Comparison of ENCODE assay signal across 17 mouse cellular contexts in genomic region chr1:69659779-69660178, GRCm38 (mm10). TPM values are rescaled to one million over a fixed set of nuclear protein-coding genes. Genes with fewer than 3 reads are reported as not detected.
A peak's percentile ranks its signal among the peaks of the same experiment; 100 is the strongest.
DNase-seq lines count a peak whose midpoint lies in the region; ATAC-seq and TF ChIP-seq lines count a peak whose summit lies in the region.
"Had no signal": no experiment of that assay in that cellular context is flagged by ENCODE, and none has a peak within 500 bp of the region (broad histone marks: within the 10 kb centered on the region; RNA-seq: fewer than 3 reads in every experiment).

No protein-coding gene starts in this region.

- 38% methylated on average over 2 of the region's 2 CpGs for WGBS in heart, embryonic 15.5 days
- 42% methylated on average over 2 of the region's 2 CpGs for WGBS in heart, postnatal 0 days
- 69% methylated on average over 2 of the region's 2 CpGs for WGBS in hindbrain, postnatal 0 days

- H3K9ac ChIP-seq in heart, embryonic 15.5 days, result no peak overlapping the region
- no peak overlapping the region for H3K9ac ChIP-seq in heart, postnatal 0 days (replicated peaks; ENCODE audit: low read depth, low read length)
- no peak overlapping the region for H3K9ac ChIP-seq in hindbrain, postnatal 0 days (replicated peaks; ENCODE audit: low read length)
- H3K9ac ChIP-seq: embryonic facial prominence, embryonic 12.5 days; hindbrain, embryonic 12.5 days had no signal

- H3K4me2 ChIP-seq in heart, embryonic 15.5 days, result no peak overlapping the region
- no peak overlapping the region for H3K4me2 ChIP-seq in heart, postnatal 0 days (ENCODE audit: low read depth, low read length)
- no peak overlapping the region for H3K4me2 ChIP-seq in hindbrain, postnatal 0 days (ENCODE audit: low read depth, low read length)
- H3K4me2 ChIP-seq: embryonic facial prominence, embryonic 12.5 days; hindbrain, embryonic 12.5 days had no signal

- no peak overlapping the region for H3K4me3 ChIP-seq in heart, embryonic 15.5 days
- no peak overlapping the region for H3K4me3 ChIP-seq in heart, postnatal 0 days (ENCODE audit: low read depth, low read length)
- H3K4me3 ChIP-seq in hindbrain, postnatal 0 days (ENCODE audit: low read length), result no peak overlapping the region
- H3K4me3 ChIP-seq: embryonic facial prominence, embryonic 12.5 days; hindbrain, embryonic 12.5 days had no signal

- H3K36me3 ChIP-seq in heart, embryonic 15.5 days, result no peaks in the 10 kb centered on the region
- H3K36me3 ChIP-seq in heart, postnatal 0 days (replicated peaks; ENCODE audit: control insufficient read depth, insufficient read depth, low read length), result no peaks in the 10 kb centered on the region
- H3K36me3 ChIP-seq in hindbrain, postnatal 0 days (ENCODE audit: insufficient read depth, low read length), result no peaks in the 10 kb centered on the region
- H3K36me3 ChIP-seq: embryonic facial prominence, embryonic 12.5 days; hindbrain, embryonic 12.5 days had no signal

- peak overlapping the region; percentile 38 for H3K27ac ChIP-seq in heart, embryonic 15.5 days
- peak overlapping the region; percentile 70 for H3K27ac ChIP-seq in heart, postnatal 0 days (ENCODE audit: low read depth)
- no peak overlapping the region for H3K27ac ChIP-seq in hindbrain, postnatal 0 days
- H3K27ac ChIP-seq: embryonic facial prominence, embryonic 12.5 days; hindbrain, embryonic 12.5 days had no signal

- H3K27me3 ChIP-seq in heart, embryonic 15.5 days, result no peaks in the 10 kb centered on the region
- no peaks in the 10 kb centered on the region for H3K27me3 ChIP-seq in heart, postnatal 0 days (ENCODE audit: control insufficient read depth, insufficient read depth, low read length)
- no peaks in the 10 kb centered on the region for H3K27me3 ChIP-seq in hindbrain, postnatal 0 days (ENCODE audit: insufficient read depth, low read length)
- H3K27me3 ChIP-seq: embryonic facial prominence, embryonic 12.5 days; hindbrain, embryonic 12.5 days had no signal

- intact Hi-C loops in heart, postnatal 25 days (cut with DNase I), result no loop called here

- TF ChIP-seq CTCF in heart, postnatal 0 days (IDR thresholded peaks at IDR 0.05; ENCODE audit: low read depth), result no peak
- TF ChIP-seq CTCF in hindbrain, postnatal 0 days (IDR thresholded peaks at IDR 0.05; ENCODE audit: low read depth), result no peak

- peak; percentile 46; the same call in 1 of the 2 replicates for TF ChIP-seq EP300 in heart, postnatal 0 days (IDR thresholded peaks at IDR 0.05; ENCODE audit: low read depth)

- DNase-seq in heart, adult 8-10 months (ENCODE audit: low spot score), result peak; percentile 19
- no peak for DNase-seq in heart, postnatal 25 days (ENCODE audit: low spot score)
- DNase-seq in heart, postnatal 0 days (ENCODE audit: low spot score), result peak; percentile 62
- no peak for DNase-seq in T-cell, adult 2 months (ENCODE audit: low spot score)
- no peak for DNase-seq in hindbrain, postnatal 0 days (ENCODE audit: low spot score)
- DNase-seq: adrenal gland, postnatal 14 days; cerebellum, adult 11-12 months; cerebellum, adult 9-10 months; cerebellum, postnatal 25 days; gastrocnemius, postnatal 10 days; kidney, adult 11 months; kidney, adult 9 months had no signal

- H3K9me3 ChIP-seq in heart, embryonic 15.5 days (replicated peaks), result no peaks in the 10 kb centered on the region
- no peaks in the 10 kb centered on the region for H3K9me3 ChIP-seq in heart, postnatal 0 days (replicated peaks; ENCODE audit: control insufficient read depth, low read length)
- no peaks in the 10 kb centered on the region for H3K9me3 ChIP-seq in hindbrain, postnatal 0 days (ENCODE audit: low read length)
- H3K9me3 ChIP-seq: embryonic facial prominence, embryonic 12.5 days; hindbrain, embryonic 12.5 days had no signal

- H3K4me1 ChIP-seq in heart, embryonic 15.5 days (replicated peaks), result peaks cover 4% of the 10 kb centered on the region; the same call in 1 of the 2 replicates
- H3K4me1 ChIP-seq in heart, postnatal 0 days (ENCODE audit: control insufficient read depth, insufficient read depth), result 0 out of 2 replicates have a peak, but pooled peaks cover 5% of the 10 kb centered on the region
- H3K4me1 ChIP-seq in hindbrain, postnatal 0 days (ENCODE audit: insufficient read depth, low read length), result no peaks in the 10 kb centered on the region
- H3K4me1 ChIP-seq: embryonic facial prominence, embryonic 12.5 days had no signal

- ATAC-seq in heart, embryonic 15.5 days (replicated peaks; ENCODE audit: insufficient number of reproducible peaks, insufficient read depth, low FRiP score, low read depth), result no peak
- ATAC-seq in heart, postnatal 0 days (ENCODE audit: insufficient read depth, low read depth), result peak; percentile 90
- ATAC-seq in hindbrain, postnatal 0 days, result no peak
- ATAC-seq: forebrain, embryonic 16.5 days; hindbrain, embryonic 16.5 days had no signal

RNA-seq across cellular contexts. Expression of gene Ikzf2, which starts 27.3 kb away (rescaled TPM):
- total RNA-seq in heart, adult 8-10 months (2022), result 1 to 10 TPM; 5.8 to 8.6 (median 7.7) TPM
- 1 to 10 TPM; 5.2 to 7.2 TPM for total RNA-seq in heart, postnatal 25 days (2021)
- 2.3 and 3.5 TPM in 2 replicates for polyA plus RNA-seq in heart, embryonic 15.5 days (2015; fragmentation: Nextera tagmentation; extraction: Ambion mirVana)
- 3.3 and 4.7 TPM in 2 replicates for total RNA-seq in heart, postnatal 0 days (2014; rRNA removed; ENCODE audit: low replicate concordance)
- 1.3 and 1.7 TPM in 2 replicates for polyA plus RNA-seq in heart, postnatal 0 days (2015; fragmentation: Nextera tagmentation; extraction: Ambion mirVana)
- 3.3 and 4.0 TPM in 2 replicates for total RNA-seq in hindbrain, postnatal 0 days (2014; rRNA removed)
- 0.94 and 1.8 TPM in 2 replicates for polyA plus RNA-seq in hindbrain, postnatal 0 days (2015; fragmentation: Nextera tagmentation; extraction: Ambion mirVana)

Comparison
In these comparisons a context has a peak if more than half of its experiments do, and no peak if none do; other contexts are left out.
1. DNase-seq: peak in heart, adult 8-10 months (single experiment) and heart, postnatal 0 days (single experiment); none in heart, postnatal 25 days (single experiment), T-cell, adult 2 months (single experiment) and hindbrain, postnatal 0 days (single experiment).